Mouse (Mus musculus) liver, adult 2 months (tissue): Measurements from ENCODE around the gene BC147527. TPM values are rescaled to one million over a fixed set of nuclear protein-coding genes. Genes with fewer than 3 reads are reported as not detected.

ENCODE experiments used
- DNase-seq: peaks from one replicate; pipeline ENCODE4 v3.0.0-alpha.2; 2011; ENCODE audit warnings: low read depth, low spot score; ENCODE audit errors: extremely low read depth
- H3K27ac ChIP-seq: fragments of 200-500 bp; replicated peaks from 2 replicates; pipeline ENCODE4 v1.5.1; 2012; ENCODE audit warnings: low read depth, mild to moderate bottlenecking, control low read depth, inconsistent platforms, low read length; ENCODE audit not compliant: insufficient read depth
- H3K27me3 ChIP-seq: fragments of 200-500 bp; 2 replicates; pipeline ENCODE4 v1.6.1; 2012; ENCODE audit warnings: mild to moderate bottlenecking, moderate library complexity, low read length, inconsistent platforms; ENCODE audit not compliant: control insufficient read depth, insufficient read depth
- H3K36me3 ChIP-seq: fragments of 200-500 bp; 2 replicates; pipeline ENCODE4 v1.6.1; 2012; ENCODE audit warnings: low read length, inconsistent platforms; ENCODE audit not compliant: control insufficient read depth, insufficient read depth
- H3K4me1 ChIP-seq: fragments of 200-500 bp; 2 replicates; pipeline ENCODE4 v1.6.1; 2011; ENCODE audit warnings: low read length; ENCODE audit not compliant: control insufficient read depth, insufficient read depth
- H3K4me3 ChIP-seq: fragments of 200-500 bp; 2 replicates; pipeline ENCODE4 v1.5.1; 2011; ENCODE audit warnings: low read depth, mild to moderate bottlenecking, control low read depth, low read length, moderate library complexity; ENCODE audit not compliant: insufficient read depth
- H3K79me2 ChIP-seq: fragments of 200-500 bp; 2 replicates; pipeline ENCODE4 v1.6.1; 2012; ENCODE audit warnings: inconsistent platforms, mild to moderate bottlenecking, low read length, moderate library complexity; ENCODE audit not compliant: control insufficient read depth, insufficient read depth
- H3K9ac ChIP-seq: fragments of 200-500 bp; 2 replicates; pipeline ENCODE4 v1.6.1; 2012; ENCODE audit warnings: low read depth, mild to moderate bottlenecking, control low read depth, inconsistent platforms, low read length
- CTCF ChIP-seq: fragments of 200-500 bp; IDR thresholded peaks from 2 replicates; pipeline ENCODE4 v1.5.1; 2011; ENCODE audit warnings: low read depth, low read length, control low read depth
- POLR2A ChIP-seq: fragments of 200-500 bp; IDR thresholded peaks from 2 replicates; pipeline ENCODE4 v1.6.1; 2011; ENCODE audit warnings: low read length, control low read depth; ENCODE audit not compliant: insufficient read depth; ENCODE audit errors: extremely low read depth
- WGBS: fragments of 180-500 bp; shearing (Covaris S2); methylation state at CpG from one replicate; pipeline ENCODE4 v1.1.7; 2018; 5-methylcytosine and 5-hydroxymethylcytosine counted together
- polyA plus RNA-seq: library from polyadenylated mRNA; depleted of rRNA; stranded (reverse); fragments of >200 nt; gene quantifications from 2 replicates; pipeline ENCODE4 v1.2.3, GENCODE M21; 2012; rRNA removed
- total RNA-seq: library from RNA; depleted of rRNA; stranded (reverse); fragments of >200 nt; gene quantifications from 2 replicates; pipeline ENCODE4 v1.2.3, GENCODE M21; 2014; rRNA removed

Gene BC147527
- total and polyA plus RNA-seq, 2 experiments, result 0.18 TPM; not detected in 1

DNA sequence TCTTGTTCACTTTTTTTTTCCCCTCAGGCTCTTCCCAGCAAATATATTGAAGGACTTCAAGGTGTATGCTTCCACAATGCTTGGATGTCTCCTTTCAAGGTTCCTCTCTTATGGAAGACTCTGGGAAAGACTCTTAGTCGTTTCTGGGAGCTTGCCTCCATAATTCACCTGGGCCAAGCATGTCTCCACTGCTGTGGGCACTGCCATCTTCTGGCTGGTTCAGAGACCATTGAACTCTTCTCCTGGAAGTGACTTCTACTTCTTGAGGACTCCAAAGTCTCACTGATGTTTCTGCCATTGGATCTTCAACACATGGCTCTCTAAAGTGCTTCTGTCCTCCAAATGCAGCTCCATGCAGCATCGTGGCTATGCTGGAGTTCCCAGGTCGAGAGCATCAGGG is 20.0 kb downstream of the BC147527 start:
- Histone ChIP-seq H3K4me3 (no peak overlapping the region), H3K79me2 (no peaks in the 10 kb centered on the region), H3K9ac (no peak overlapping the region), H3K27ac (no peak overlapping the region), H3K4me1 (no peaks in the 10 kb centered on the region), H3K36me3 (no peaks in the 10 kb centered on the region), H3K27me3 (no peaks in the 10 kb centered on the region)
- 64% methylated on average over 3 of the region's 3 CpGs for WGBS
- DNase-seq, result no peak
- no peak for TF ChIP-seq POLR2A
- TF ChIP-seq CTCF, result no peak

DNA sequence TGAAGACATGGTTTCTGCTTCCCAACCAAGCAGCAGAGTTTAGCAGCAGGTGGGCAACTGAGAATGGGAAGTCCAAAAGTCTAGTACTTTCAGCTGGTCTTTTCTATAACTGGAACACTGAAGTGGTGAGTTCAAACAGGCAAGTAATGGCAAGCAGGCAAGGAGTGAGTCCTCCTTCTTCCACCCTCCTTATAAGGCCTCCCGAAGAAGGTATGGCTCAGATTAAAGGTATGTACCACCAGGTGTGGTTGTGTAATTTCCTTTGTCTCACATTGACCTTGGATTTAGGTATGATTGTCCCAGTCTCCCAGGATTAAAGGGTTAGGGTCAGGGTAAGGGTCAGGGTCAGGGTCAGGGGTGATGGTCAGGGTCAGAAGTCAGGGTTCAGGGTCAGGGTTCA is 20.5 kb downstream of the BC147527 start:
- Histone ChIP-seq H3K36me3 (no peaks in the 10 kb centered on the region), H3K9ac (no peak overlapping the region), H3K4me3 (no peak overlapping the region), H3K27me3 (no peaks in the 10 kb centered on the region), H3K79me2 (no peaks in the 10 kb centered on the region), H3K4me1 (no peaks in the 10 kb centered on the region), H3K27ac (no peak overlapping the region)
- no peak for TF ChIP-seq POLR2A
- WGBS, result 91% methylated on average over 1 of the region's 1 CpGs
- no peak for DNase-seq

Other genes starting within 250 kb of the BC147527 start
- 0.09 and 0.13 TPM in 2 replicates for gene Gm21188, start 248.2 kb upstream of the BC147527 start, total RNA-seq
- not detected in 2 replicates for gene Gm21188, start 248.2 kb upstream of the BC147527 start, polyA plus RNA-seq
- not detected in 2 replicates for gene Gm20767, start 160.1 kb upstream of the BC147527 start, total RNA-seq
- not detected in 2 replicates for gene Gm20767, start 160.1 kb upstream of the BC147527 start, polyA plus RNA-seq
- gene Gm21818, start 128.0 kb upstream of the BC147527 start, total RNA-seq, result not detected in 2 replicates
- not detected in 2 replicates for gene Gm21818, start 128.0 kb upstream of the BC147527 start, polyA plus RNA-seq
- 0.20 and 0.55 TPM in 2 replicates for gene Gm21762, start 84.4 kb upstream of the BC147527 start, total RNA-seq
- 0.18 TPM in 1 of 2 replicates, not detected in the other for gene Gm21762, start 84.4 kb upstream of the BC147527 start, polyA plus RNA-seq
- not detected in 2 replicates for gene Gm21731, start 61.3 kb upstream of the BC147527 start, total RNA-seq
- gene Gm21731, start 61.3 kb upstream of the BC147527 start, polyA plus RNA-seq, result not detected in 2 replicates
- 0.27 TPM in 1 of 2 replicates, not detected in the other for gene AF067061, start 37.3 kb upstream of the BC147527 start, total RNA-seq
- gene AF067061, start 37.3 kb upstream of the BC147527 start, polyA plus RNA-seq, result not detected in 2 replicates
- gene Tcstv3, start 16.5 kb downstream of the BC147527 start, total RNA-seq, result not detected in 2 replicates
- not detected in 2 replicates for gene Tcstv3, start 16.5 kb downstream of the BC147527 start, polyA plus RNA-seq